Mouse (Mus musculus) A20 (cell line): ENCODE data around the gene Smchd1.
A peak's percentile ranks its signal among the peaks of the same experiment; 100 is the strongest.
"Not testable (repeated sequence)": the region's sequence is repeated elsewhere in the genome, so short reads cannot be mapped to it uniquely, and the experiment has no call there.

Experiments used
- DNase-seq: peaks from one replicate; pipeline ENCODE4 v3.0.0-alpha.2; 2011; ENCODE audit warnings: low read depth, low spot score

The Smchd1 gene

DNA sequence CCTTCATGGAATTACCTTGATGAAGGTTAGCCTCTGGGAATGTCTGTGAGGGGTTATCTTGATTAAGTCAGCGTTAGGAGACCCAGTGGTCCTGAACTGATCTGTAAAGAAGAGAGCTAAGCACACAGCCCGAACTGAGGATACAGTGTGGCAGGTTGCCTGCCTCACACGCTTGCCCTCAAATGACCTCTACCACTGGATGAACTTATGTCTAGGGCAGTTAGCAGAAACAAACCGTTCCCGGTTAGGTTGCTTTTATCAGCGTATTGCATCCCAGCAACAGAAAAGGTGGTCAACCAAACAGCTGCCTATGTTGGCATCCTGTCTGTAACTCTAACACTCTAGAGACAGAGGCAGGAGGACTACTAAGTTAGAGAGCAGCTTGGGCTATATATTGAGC, 30.0 kb downstream of the Smchd1 start:
- DNase-seq = no peak

DNA sequence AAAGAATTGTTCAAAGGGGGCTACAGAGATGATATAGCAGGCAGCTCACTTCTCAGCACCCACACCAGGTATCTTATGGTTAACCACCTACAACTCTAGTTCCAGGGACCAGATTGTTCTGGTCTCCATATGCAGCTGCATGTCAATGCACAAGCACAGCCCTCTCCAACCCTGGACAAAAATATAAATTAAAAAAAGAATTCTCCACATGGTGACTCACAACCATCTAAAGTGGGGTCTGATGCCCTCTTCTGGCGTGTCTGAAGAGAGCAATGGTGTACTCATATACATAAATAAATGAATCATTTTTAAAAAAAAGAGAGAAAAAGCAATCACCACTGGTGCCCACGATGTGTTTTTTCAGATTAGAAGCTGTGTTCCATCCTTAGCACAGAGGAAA, 30.4 kb downstream of the Smchd1 start:
- no peak for DNase-seq

DNA sequence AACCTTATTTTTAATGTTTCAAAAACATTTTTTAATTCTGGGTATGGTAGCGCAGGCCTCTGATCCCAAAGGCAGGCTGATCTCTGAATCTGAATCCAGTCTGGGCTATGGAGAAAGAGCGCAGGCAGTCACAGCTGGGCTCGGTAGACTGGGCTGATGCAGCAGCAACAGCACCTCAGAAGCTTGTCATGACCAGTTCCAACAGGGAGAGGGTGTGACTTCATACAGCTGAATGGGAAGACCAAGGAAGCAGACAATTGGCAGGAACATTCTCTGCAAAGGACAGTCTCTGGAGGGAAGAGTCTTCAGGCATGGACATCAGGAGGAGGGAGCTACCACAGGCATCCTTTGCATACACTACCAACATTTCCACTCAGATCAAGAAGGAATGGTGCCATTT, 31.0 kb downstream of the Smchd1 start:
- no peak for DNase-seq

- DNase-seq = no peak
These were observed 31.9 kb downstream of the Smchd1 start for GRCm38 (mm10) chr17:71443273-71443672.

GRCm38 (mm10) chr17:71422502-71422901, 52.6 kb downstream of the Smchd1 start:
- not testable (repeated sequence) for DNase-seq

GRCm38 (mm10) chr17:71419448-71419847, 55.7 kb downstream of the Smchd1 start:
- DNase-seq = not testable (repeated sequence)

GRCm38 (mm10) chr17:71417008-71417407, 58.1 kb downstream of the Smchd1 start:
- no peak for DNase-seq

GRCm38 (mm10) chr17:71387401-71387800, 87.7 kb downstream of the Smchd1 start:
- no peak for DNase-seq

DNA sequence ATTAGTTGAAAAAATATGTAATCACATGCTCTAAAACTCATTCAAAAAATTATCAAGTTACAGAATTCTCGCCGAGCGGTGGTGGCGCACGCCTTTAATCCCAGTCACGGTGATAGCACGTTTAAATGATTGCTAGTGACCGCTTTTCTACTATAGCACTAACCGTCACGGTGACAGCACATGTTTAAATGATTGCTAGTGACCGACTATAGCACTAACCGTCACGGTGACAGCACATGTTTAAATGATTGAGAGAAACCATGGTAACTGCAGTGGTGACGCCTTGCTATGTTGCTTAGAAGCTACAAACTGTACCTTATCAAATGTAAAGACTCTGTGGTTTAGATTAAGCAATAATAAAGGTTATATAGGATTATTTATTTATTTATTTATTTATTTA, 94.8 kb downstream of the Smchd1 start:
- DNase-seq = no peak

GRCm38 (mm10) chr17:71377901-71378300, 97.2 kb downstream of the Smchd1 start:
- no peak for DNase-seq

- DNase-seq = no peak
These were observed 119.6 kb downstream of the Smchd1 start for GRCm38 (mm10) chr17:71355526-71355925.

DNA sequence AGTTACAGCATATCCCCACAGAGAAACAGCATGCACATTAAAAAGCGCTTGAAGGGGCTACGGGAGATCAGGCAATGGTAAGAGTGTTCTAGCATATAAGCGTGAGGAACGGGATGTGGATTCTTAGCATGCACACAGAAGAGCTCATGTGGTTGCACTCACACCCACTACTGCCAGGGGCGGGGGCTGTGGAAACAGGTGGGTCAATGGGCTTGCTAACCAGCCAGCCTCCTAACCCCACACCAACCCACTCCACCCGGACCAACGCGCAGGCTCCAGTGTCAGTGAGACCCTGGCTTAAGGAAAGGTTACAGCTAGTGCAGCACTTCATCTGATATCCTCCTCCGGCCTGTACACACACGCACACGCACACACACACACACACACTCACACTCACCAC, 120.9 kb downstream of the Smchd1 start:
- no peak for DNase-seq

- DNase-seq = no peak
These were observed 127.0 kb downstream of the Smchd1 start for GRCm38 (mm10) chr17:71348188-71348587.

DNA sequence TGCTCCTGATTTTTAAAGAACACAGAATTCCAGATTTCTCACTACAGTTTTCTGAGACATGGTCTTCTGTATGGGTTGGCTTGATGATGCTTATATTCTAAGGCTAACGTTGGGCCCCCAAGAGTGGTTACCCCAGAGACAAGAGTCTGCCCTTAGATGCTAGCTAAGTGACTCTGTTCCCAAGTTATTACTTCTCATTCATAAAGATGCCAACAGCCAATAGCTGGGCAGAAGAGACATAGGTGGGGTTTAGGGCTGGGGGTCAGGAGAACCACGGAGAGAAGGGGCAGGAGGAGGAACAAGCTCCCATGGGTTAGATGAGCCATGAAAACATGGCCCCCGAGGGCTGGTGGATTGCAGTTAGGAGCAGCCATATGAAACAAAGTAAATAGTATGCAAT, 133.1 kb downstream of the Smchd1 start:
- DNase-seq = no peak

DNA sequence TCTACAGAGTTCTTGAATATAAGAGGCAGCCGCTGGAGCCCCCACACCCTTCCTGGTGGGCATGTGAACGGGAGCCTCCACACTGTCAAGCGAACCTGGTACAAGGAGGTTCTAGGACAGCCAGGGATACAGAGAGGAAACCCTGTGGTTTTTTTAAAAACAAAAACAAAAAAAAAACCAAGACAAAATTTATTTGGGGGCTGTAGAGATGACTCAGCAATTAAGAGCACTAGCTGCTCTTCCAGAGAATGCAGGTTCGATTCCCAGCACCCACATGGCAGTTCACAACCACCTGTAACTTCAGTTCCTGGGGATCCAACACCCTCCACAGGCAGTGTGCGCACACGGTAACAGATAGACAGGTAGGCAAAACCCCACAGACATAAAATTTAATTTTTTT, 136.5 kb downstream of the Smchd1 start:
- DNase-seq = no peak

GRCm38 (mm10) chr17:71337546-71337945, 137.6 kb downstream of the Smchd1 start:
- no peak for DNase-seq

- no peak for DNase-seq
These were observed 138.7 kb downstream of the Smchd1 start for GRCm38 (mm10) chr17:71336421-71336820.

DNA sequence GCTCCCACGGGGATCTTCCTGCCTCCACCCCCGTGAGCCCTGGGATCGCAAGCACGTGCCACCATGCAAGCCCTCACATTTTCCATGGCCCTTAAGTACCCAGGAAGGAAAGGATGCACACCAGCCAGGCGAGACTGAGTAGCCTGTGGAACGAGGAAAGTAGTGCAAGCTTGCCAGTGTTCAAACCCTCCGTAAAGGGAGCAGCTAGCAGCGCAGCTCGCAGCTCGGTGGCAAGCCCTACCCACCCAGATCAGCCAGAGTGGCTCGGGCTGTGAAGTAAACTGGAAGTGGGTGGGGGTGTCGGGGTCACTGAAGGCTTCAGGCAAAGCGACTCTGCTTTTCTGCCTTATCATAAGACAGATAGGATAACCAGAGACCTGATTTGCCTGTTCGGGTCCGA, 142.8 kb downstream of the Smchd1 start:
- DNase-seq = no peak

DNA sequence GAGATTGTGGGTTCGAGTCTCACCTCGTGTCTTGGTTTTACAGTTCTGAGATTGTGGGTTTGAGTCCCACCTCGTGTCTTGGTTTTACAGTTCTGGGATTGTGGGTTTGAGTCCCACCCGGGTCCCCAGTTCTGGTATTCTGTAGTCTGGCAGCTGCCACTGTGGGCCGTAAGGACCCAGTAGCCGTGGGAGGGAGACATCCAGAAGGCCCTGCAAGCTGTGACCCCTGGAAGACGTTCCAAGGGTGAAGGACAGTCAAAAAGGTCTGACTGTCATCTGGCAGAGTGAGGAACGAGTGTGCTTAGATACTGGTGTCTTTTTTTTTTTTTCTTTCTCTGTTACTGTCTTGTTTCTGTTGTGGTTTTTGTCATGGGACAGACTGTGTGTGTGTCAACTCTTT, 154.4 kb downstream of the Smchd1 start:
- DNase-seq = not testable (repeated sequence)

GRCm38 (mm10) chr17:71319361-71319760, 155.8 kb downstream of the Smchd1 start:
- DNase-seq = no peak

GRCm38 (mm10) chr17:71317571-71317970, 157.6 kb downstream of the Smchd1 start:
- no peak for DNase-seq

DNA sequence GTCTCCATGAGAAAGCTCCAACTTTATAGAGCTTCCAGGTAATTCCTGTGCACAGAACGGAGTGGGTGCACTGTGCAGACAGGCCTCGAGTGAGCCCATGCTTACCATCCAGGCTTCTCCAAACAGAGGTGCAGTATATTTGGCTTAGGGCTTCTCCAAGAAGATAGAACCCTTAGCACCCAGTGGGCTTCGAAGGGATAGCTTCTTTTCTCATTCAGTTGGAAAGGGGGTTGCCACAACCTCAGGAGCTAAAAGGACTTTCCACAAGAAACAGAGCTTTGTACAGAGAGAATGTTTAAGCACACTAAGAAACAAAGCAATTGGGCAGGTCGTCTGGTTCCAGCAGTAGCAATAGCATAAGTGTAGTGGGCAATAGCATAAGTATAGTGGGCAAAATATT, 160.8 kb downstream of the Smchd1 start:
- DNase-seq = no peak

GRCm38 (mm10) chr17:71311340-71312171, 163.6 kb downstream of the Smchd1 start, which contains the start of gene Emilin2:
TSS of gene Emilin2 (minus strand) at chr17:71311978.
- DNase-seq = peak; percentile 22
